Mouse (Mus musculus): ENCODE results near the gene Dop1b. TPM values are rescaled to one million over a fixed set of nuclear protein-coding genes. Genes with fewer than 3 reads are reported as not detected.

Gene Dop1b
- polyA plus RNA-seq (2017; shearing (Covaris generic)) = 69.0 TPM

DNA sequence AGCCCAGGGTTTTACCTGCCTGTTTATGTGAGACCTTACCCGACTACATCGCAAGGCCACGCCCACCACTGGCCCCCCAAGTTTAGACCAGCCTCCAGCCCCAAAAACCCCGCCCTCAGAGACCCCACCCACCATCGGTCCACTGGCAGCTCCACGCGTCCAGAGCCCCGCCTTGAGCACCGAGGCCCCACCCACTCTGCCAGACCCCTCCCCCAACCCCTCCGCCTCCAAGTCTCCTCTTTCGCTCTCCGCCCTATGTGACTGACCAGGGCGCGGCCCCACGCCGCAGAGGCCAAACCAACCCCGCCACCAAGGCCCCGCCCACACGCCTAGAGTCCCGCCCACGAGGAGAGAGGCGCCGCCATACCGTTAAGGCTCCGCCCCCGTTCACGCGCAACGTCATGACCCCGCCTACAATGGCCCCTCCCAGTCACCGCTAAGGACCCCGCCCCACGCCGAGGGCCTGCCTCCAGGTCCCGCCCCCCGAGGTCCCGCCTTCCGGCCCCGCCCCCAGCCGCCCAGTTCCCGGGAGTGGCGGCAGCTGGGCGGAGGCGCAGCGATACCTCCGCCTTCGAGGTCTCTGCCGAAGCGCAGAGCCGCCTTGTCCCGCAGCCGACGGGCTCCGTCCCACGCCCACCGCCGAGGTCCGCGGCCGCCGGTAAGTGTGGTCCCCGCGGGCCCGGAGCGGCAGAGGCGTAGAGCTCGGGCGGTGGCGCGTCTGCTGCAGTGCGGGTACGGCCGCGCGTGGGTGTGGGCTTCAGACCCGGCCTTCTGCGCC lies at the start of gene Dop1b:
Gene Dop1b, plus strand, starts transcription at position 494 of the 778 bp plus-strand sequence.

GRCm38 (mm10) chr16:93682689-93683507 lies 28.8 kb upstream of the Dop1b start, which contains the start of gene Cbr3:
TSS of gene Cbr3 (plus strand) at chr16:93683215.

DNA sequence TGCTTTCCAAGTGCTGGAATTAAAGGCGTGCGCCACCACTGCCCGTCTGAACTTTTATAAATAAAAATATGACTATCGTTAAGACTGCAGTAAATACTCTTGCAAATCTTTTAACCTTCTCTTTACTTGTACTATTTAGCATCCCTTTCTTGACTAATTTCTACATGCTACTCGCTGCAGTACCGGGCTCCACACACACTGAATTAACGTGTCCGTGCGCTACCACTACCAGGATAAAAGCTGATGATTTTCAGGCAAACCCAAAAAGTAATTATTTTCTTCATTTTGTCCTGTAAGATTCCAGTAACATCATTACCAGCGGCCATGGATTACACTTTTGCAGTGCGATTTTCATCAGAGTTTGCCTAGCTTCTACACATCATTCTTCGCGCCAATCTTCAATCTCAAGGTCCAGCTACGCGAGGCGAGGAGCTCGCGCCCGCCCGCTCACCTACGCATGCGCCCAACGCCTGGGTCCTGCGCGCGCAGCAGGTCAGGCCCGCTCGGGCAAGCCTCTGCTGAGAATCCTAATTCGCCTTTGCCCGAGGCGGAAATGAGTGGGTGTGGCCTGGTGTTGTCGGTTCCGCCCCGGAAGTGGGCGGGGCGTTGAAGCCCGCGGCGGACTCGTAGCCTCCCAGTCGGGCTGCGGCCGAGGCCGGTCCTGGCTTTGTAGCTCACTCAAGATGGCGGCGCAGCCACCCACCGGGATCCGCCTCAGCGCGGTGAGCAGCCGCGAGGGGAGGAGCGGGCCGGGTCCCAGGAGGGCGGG lies 120.1 kb downstream of the Dop1b start, which contains the start of gene Morc3:
Gene Morc3, plus strand, starts transcription at position 495 of the 769 bp plus-strand sequence.

Other genes starting within 250 kb of the Dop1b start
- 20.2 TPM for gene Setd4, start 107.8 kb upstream of the Dop1b start, polyA plus RNA-seq (2017; shearing (Covaris generic))
- gene Cbr1, start 106.1 kb upstream of the Dop1b start, polyA plus RNA-seq (2017; shearing (Covaris generic)) = 47.6 TPM
- not detected for gene Gm5678, start 83.8 kb upstream of the Dop1b start, polyA plus RNA-seq (2017; shearing (Covaris generic))
- 0.55 TPM for gene Cbr3, start 28.7 kb upstream of the Dop1b start, polyA plus RNA-seq (2017; shearing (Covaris generic))
- 69.3 TPM for gene Morc3, start 120.2 kb downstream of the Dop1b start, polyA plus RNA-seq (2017; shearing (Covaris generic))
- gene Chaf1b, start 172.0 kb downstream of the Dop1b start, polyA plus RNA-seq (2017; shearing (Covaris generic)) = 15.8 TPM

All from effector memory CD4-positive, alpha-beta T cell, adult 7 months (primary cell).